Mouse (Mus musculus) liver, embryonic 16.5 days (tissue): ENCODE results near the gene Smurf1. TPM values are rescaled to one million over a fixed set of nuclear protein-coding genes. Genes with fewer than 3 reads are reported as not detected.

ENCODE experiments used
- ATAC-seq: fragments of 200-750 bp; cut with Nextera tagmentation; 2 replicates; pipeline ENCODE4 v1.8.0; 2017; ENCODE audit warnings: low read depth, mild to moderate bottlenecking, moderate number of reproducible peaks, moderate library complexity
- H3K27ac ChIP-seq: fragments of 300-500 bp; sonication (generic); 2 replicates; pipeline ENCODE4 v1.5.1; 2014; ENCODE audit warnings: mild to moderate bottlenecking, low read length
- H3K27me3 ChIP-seq: fragments of 300-500 bp; sonication (generic); 2 replicates; pipeline ENCODE4 v1.6.1; 2014; ENCODE audit warnings: low read depth, low read length, mixed read lengths; ENCODE audit not compliant: control insufficient read depth, insufficient read depth
- H3K36me3 ChIP-seq: fragments of 300-500 bp; sonication (generic); 2 replicates; pipeline ENCODE4 v1.6.1; 2014; ENCODE audit warnings: mild to moderate bottlenecking; ENCODE audit not compliant: control insufficient read depth, insufficient read depth
- H3K4me1 ChIP-seq: fragments of 300-500 bp; sonication (generic); 2 replicates; pipeline ENCODE4 v1.6.1; 2014; ENCODE audit warnings: low read depth, low read length, mixed read lengths; ENCODE audit not compliant: control insufficient read depth
- H3K4me2 ChIP-seq: fragments of 300-500 bp; sonication (generic); 2 replicates; pipeline ENCODE4 v1.6.1; 2014; ENCODE audit warnings: low read depth, low read length, mixed read lengths
- H3K4me3 ChIP-seq: fragments of 300-500 bp; sonication (generic); 2 replicates; pipeline ENCODE4 v1.5.1; 2014; ENCODE audit warnings: low read depth, mild to moderate bottlenecking, low read length
- H3K9ac ChIP-seq: fragments of 300-500 bp; sonication (generic); 2 replicates; pipeline ENCODE4 v1.6.1; 2014; ENCODE audit warnings: low read depth, low read length
- H3K9me3 ChIP-seq: fragments of 300-500 bp; sonication (generic); replicated peaks from 2 replicates; pipeline ENCODE4 v1.6.1; 2016; ENCODE audit warnings: low read length; ENCODE audit not compliant: control insufficient read depth
- WGBS: fragments of 180-500 bp; shearing (Covaris S2); extraction: QIAGEN DNeasy Blood & Tissue Kit; methylation state at CpG from one replicate; pipeline ENCODE4 v1.1.7; 2014; ENCODE audit not compliant: insufficient replicate concordance; 5-methylcytosine and 5-hydroxymethylcytosine counted together
- polyA plus RNA-seq: library from polyadenylated mRNA; unstranded; fragments of >200 nt; fragmentation: Nextera tagmentation; extraction: Ambion mirVana; gene quantifications from 2 replicates; pipeline ENCODE4 v1.2.1, GENCODE M21; 2015

Smurf1 gene
- polyA plus RNA-seq, 1 experiment from 2014 or later, result 1.4 TPM

GRCm38 (mm10) chr5:144875227-144875626 is 90.4 kb downstream of the Smurf1 start:
- Histone ChIP-seq H3K4me2 (no peak overlapping the region), H3K27me3 (no peaks in the 10 kb centered on the region), H3K27ac (no peak overlapping the region), H3K36me3 (no peaks in the 10 kb centered on the region; the same call in 1 of the 2 replicates), H3K4me3 (no peak overlapping the region), H3K9ac (no peak overlapping the region), H3K9me3 (no peaks in the 10 kb centered on the region), H3K4me1 (no peaks in the 10 kb centered on the region)
- WGBS, result 76% methylated on average over 6 of the region's 6 CpGs
- ATAC-seq, result no peak

DNA sequence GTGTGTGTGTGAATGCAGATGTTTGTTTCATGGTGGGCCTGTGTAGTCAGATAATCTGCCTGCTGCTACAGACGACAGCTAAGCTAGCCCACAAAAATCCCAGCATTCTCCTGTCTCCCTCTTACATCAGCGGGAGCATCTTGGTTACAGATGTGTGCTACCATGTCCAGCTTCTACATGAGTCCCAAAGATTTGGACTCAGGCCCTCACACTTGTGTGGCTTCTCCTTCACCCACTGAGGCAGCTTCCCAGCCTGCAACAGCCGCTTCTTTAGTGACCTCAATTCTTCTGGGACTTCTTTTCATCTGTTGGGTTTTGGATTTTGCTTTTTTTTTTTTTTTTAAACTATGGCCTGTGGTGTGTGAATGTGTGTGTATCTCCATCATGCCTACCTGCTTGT is 92.8 kb downstream of the Smurf1 start:
- H3K4me2 ChIP-seq, result no peak overlapping the region
- no peaks in the 10 kb centered on the region for H3K4me1 ChIP-seq
- H3K27ac ChIP-seq, result no peak overlapping the region
- H3K4me3 ChIP-seq, result no peak overlapping the region
- WGBS, result 57% methylated on average over 3 of the region's 3 CpGs
- no peak for ATAC-seq
- no peaks in the 10 kb centered on the region for H3K27me3 ChIP-seq
- H3K36me3 ChIP-seq, result no peaks in the 10 kb centered on the region
- H3K9me3 ChIP-seq, result no peaks in the 10 kb centered on the region
- H3K9ac ChIP-seq, result no peak overlapping the region

- Histone ChIP-seq H3K27me3 (no peaks in the 10 kb centered on the region), H3K27ac (no peak overlapping the region), H3K4me1 (no peaks in the 10 kb centered on the region), H3K9ac (no peak overlapping the region), H3K4me3 (no peak overlapping the region), H3K4me2 (no peak overlapping the region), H3K36me3 (no peaks in the 10 kb centered on the region), H3K9me3 (no peaks in the 10 kb centered on the region)
- no peak for ATAC-seq
- WGBS, result 61% methylated on average over 5 of the region's 5 CpGs
Measured at GRCm38 (mm10) chr5:144872326-144872725, 93.3 kb downstream of the Smurf1 start.

- Histone ChIP-seq H3K27me3 (no peaks in the 10 kb centered on the region), H3K9ac (no peak overlapping the region), H3K9me3 (no peaks in the 10 kb centered on the region), H3K36me3 (no peaks in the 10 kb centered on the region), H3K4me3 (no peak overlapping the region), H3K27ac (no peak overlapping the region), H3K4me2 (no peak overlapping the region), H3K4me1 (no peaks in the 10 kb centered on the region)
- ATAC-seq, result no peak
- 85% methylated on average over 1 of the region's 1 CpGs for WGBS
Measured at GRCm38 (mm10) chr5:144871775-144872174, 93.9 kb downstream of the Smurf1 start.

DNA sequence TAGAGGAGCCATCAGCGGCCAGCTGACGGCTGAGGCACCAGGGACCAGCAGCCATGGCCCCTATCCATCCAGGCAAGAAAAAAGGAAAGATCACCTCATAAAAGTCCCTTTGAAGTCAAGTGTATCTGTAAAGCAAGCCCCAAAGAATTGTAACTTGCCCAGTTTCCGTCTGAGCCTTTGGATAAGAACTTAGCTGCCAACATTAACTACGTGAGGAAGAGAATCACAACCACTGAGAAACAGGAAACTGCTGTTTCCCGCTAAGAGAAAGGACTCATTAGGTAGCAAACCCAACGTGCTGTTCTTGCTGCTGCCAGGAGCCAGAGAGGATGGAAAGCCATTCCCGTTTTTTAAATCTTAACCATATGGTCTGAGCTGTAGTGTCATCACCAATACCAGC is 94.9 kb downstream of the Smurf1 start:
- Histone ChIP-seq H3K27ac (no peak overlapping the region), H3K4me2 (no peak overlapping the region), H3K4me1 (no peaks in the 10 kb centered on the region), H3K9ac (no peak overlapping the region), H3K9me3 (no peaks in the 10 kb centered on the region), H3K36me3 (no peaks in the 10 kb centered on the region), H3K4me3 (no peak overlapping the region), H3K27me3 (no peaks in the 10 kb centered on the region)
- no peak for ATAC-seq
- 31% methylated on average over 7 of the region's 7 CpGs for WGBS

GRCm38 (mm10) chr5:144869466-144869865 is 96.2 kb downstream of the Smurf1 start:
- no peaks in the 10 kb centered on the region for H3K27me3 ChIP-seq
- no peak overlapping the region for H3K4me3 ChIP-seq
- ATAC-seq, result no peak
- H3K27ac ChIP-seq, result no peak overlapping the region
- H3K36me3 ChIP-seq, result no peaks in the 10 kb centered on the region
- H3K4me1 ChIP-seq, result no peaks in the 10 kb centered on the region
- WGBS, result 59% methylated on average over 7 of the region's 7 CpGs
- H3K4me2 ChIP-seq, result no peak overlapping the region
- no peak overlapping the region for H3K9ac ChIP-seq
- no peaks in the 10 kb centered on the region for H3K9me3 ChIP-seq

GRCm38 (mm10) chr5:144866923-144867322 is 98.7 kb downstream of the Smurf1 start:
- ATAC-seq, result no peak
- WGBS, result 76% methylated on average over 8 of the region's 8 CpGs
- H3K27me3 ChIP-seq, result no peaks in the 10 kb centered on the region

DNA sequence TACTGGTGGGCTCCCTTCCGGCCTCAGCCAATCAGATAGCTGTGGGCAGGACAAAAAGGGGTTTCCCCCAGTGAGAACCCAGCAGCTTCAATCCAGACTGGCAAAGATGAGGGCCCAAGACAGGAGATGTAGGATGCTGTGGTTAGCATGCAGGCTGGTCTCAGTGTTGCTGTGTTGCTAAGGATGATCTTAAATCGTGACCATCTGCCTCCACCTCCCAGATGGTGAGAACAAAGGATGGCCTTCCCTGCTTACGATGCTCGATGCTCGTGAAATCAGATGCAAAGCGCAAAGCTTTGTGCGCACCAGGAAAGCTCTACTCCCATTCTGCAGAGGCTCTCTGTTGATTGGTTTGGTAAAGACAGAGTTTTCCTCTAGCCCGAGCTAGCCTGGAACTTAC is 104.7 kb downstream of the Smurf1 start:
- H3K27me3 ChIP-seq, result no peaks in the 10 kb centered on the region
- no peak overlapping the region for H3K27ac ChIP-seq
- no peak overlapping the region for H3K4me2 ChIP-seq
- H3K36me3 ChIP-seq, result peaks cover 28% of the 10 kb centered on the region
- H3K4me3 ChIP-seq, result no peak overlapping the region
- no peaks in the 10 kb centered on the region for H3K9me3 ChIP-seq
- ATAC-seq, result no peak
- no peaks in the 10 kb centered on the region for H3K4me1 ChIP-seq
- 87% methylated on average over 8 of the region's 8 CpGs for WGBS
- H3K9ac ChIP-seq, result no peak overlapping the region

More at GRCm38 (mm10) chr5:144866923-144867322, 98.7 kb downstream of the Smurf1 start:
- Histone ChIP-seq H3K4me3 (no peak overlapping the region), H3K9me3 (no peaks in the 10 kb centered on the region), H3K4me2 (no peak overlapping the region), H3K9ac (no peak overlapping the region), H3K27ac (no peak overlapping the region), H3K4me1 (no peaks in the 10 kb centered on the region), H3K36me3 (no peaks in the 10 kb centered on the region)

GRCm38 (mm10) chr5:144859284-144859683 is 106.4 kb downstream of the Smurf1 start:
- peaks cover 31% of the 10 kb centered on the region for H3K36me3 ChIP-seq
- no peak overlapping the region for H3K4me2 ChIP-seq
- 85% methylated on average over 9 of the region's 9 CpGs for WGBS
- no peaks in the 10 kb centered on the region for H3K27me3 ChIP-seq
- no peaks in the 10 kb centered on the region for H3K9me3 ChIP-seq
- H3K4me3 ChIP-seq, result no peak overlapping the region
- no peak overlapping the region for H3K27ac ChIP-seq
- ATAC-seq, result no peak
- no peak overlapping the region for H3K9ac ChIP-seq
- no peaks in the 10 kb centered on the region for H3K4me1 ChIP-seq
